ENCODE assay signal across 9 mouse cellular contexts in genomic region chr13:21276551-21276950, GRCm38 (mm10). TPM values are rescaled to one million over a fixed set of nuclear protein-coding genes. Genes with fewer than 3 reads are reported as not detected.
DNase-seq lines count a peak whose midpoint lies in the region; ATAC-seq and TF ChIP-seq lines count a peak whose summit lies in the region.
"Had no signal": no experiment of that assay in that cellular context is flagged by ENCODE, and none has a peak within 500 bp of the region (broad histone marks: within the 10 kb centered on the region; RNA-seq: fewer than 3 reads in every experiment).

No protein-coding gene starts in this region.

- no peak for TF ChIP-seq CTCF in E14TG2a.4 (conservative IDR thresholded peaks at IDR 0.05; ENCODE audit: low read length)

- H3K4me2 ChIP-seq in forebrain, embryonic 14.5 days (ENCODE audit: low read length), result peak overlapping the region; percentile 55

- DNase-seq in heart, embryonic 10.5 days (ENCODE audit: low spot score), result no peak
- no peak for DNase-seq in heart, adult 8-10 months (ENCODE audit: low spot score)
- peak; percentile 39 for DNase-seq in forebrain, embryonic 14.5 days (ENCODE audit: low spot score)
- DNase-seq in adrenal gland, postnatal 14 days, result no peak
- no peak for DNase-seq in ovary, adult 18-20 months (ENCODE audit: low spot score)

- H3K4me1 ChIP-seq in heart, embryonic 10.5 days, result 0 out of 2 replicates have a peak, but pooled peaks cover 4% of the 10 kb centered on the region
- peaks cover 25% of the 10 kb centered on the region for H3K4me1 ChIP-seq in E14TG2a.4 (replicated peaks; ENCODE audit: low read depth, low read length)
- H3K4me1 ChIP-seq in forebrain, embryonic 14.5 days (ENCODE audit: control insufficient read depth, insufficient read depth, low read length), result peaks cover 2% of the 10 kb centered on the region; the same call in 1 of the 2 replicates

- 1% methylated on average over 9 of the region's 9 CpGs for WGBS in heart, embryonic 10.5 days
- WGBS in forebrain, embryonic 14.5 days, result 1% methylated on average over 9 of the region's 9 CpGs
- WGBS in macrophage (ENCODE audit: missing documents), result 2% methylated on average over 9 of the region's 9 CpGs

- H3K4me3 ChIP-seq in heart, embryonic 10.5 days, result peak overlapping the region; percentile 71
- H3K4me3 ChIP-seq in E14TG2a.4 (replicated peaks; ENCODE audit: low read length) (peak overlapping the region; percentile 86), macrophage (ENCODE audit: inconsistent target) (peak overlapping the region; percentile 44)
- peak overlapping the region; percentile 48 for H3K4me3 ChIP-seq in forebrain, embryonic 14.5 days (ENCODE audit: low read depth, low read length)

- peak overlapping the region; percentile 66; the same call in 1 of the 2 replicates for H3K27ac ChIP-seq in heart, embryonic 10.5 days
- no peak overlapping the region for H3K27ac ChIP-seq in forebrain, embryonic 14.5 days (ENCODE audit: low read depth, low read length)
- no peak overlapping the region for H3K27ac ChIP-seq in macrophage

- 0 out of 2 replicates have a peak, but pooled peaks have one; percentile 11 for ATAC-seq in forebrain, embryonic 14.5 days
- no peak for ATAC-seq in cerebellum, adult (ENCODE audit: insufficient number of reproducible peaks, low FRiP score, low TSS enrichment)

- H3K36me3 ChIP-seq in heart, embryonic 10.5 days, result no peaks in the 10 kb centered on the region
- no peaks in the 10 kb centered on the region for H3K36me3 ChIP-seq in E14TG2a.4 (ENCODE audit: insufficient read depth, low read length)
- no peaks in the 10 kb centered on the region for H3K36me3 ChIP-seq in forebrain, embryonic 14.5 days (ENCODE audit: control insufficient read depth, insufficient read depth, low read length)
- no peaks in the 10 kb centered on the region for H3K36me3 ChIP-seq in macrophage (ENCODE audit: inconsistent target)

- no peaks in the 10 kb centered on the region for H3K9me3 ChIP-seq in heart, embryonic 10.5 days
- H3K9me3 ChIP-seq in E14TG2a.4 (ENCODE audit: low read length), result no peaks in the 10 kb centered on the region
- H3K9me3 ChIP-seq in forebrain, embryonic 14.5 days (replicated peaks; ENCODE audit: control insufficient read depth, low read length), result no peaks in the 10 kb centered on the region

- peak overlapping the region; percentile 59 for H3K9ac ChIP-seq in forebrain, embryonic 14.5 days (ENCODE audit: low read length)

- H3K27me3 ChIP-seq in heart, embryonic 10.5 days (ENCODE audit: insufficient read depth, poor library complexity, severe bottlenecking), result no peaks in the 10 kb centered on the region
- peaks cover 20% of the 10 kb centered on the region for H3K27me3 ChIP-seq in E14TG2a.4 (ENCODE audit: insufficient read depth, low read length)
- H3K27me3 ChIP-seq in forebrain, embryonic 14.5 days (replicated peaks; ENCODE audit: control insufficient read depth, insufficient read depth, low read length), result no peaks in the 10 kb centered on the region

- no peaks in the 10 kb centered on the region for H3K79me2 ChIP-seq in macrophage (ENCODE audit: inconsistent target)

RNA-seq across cellular contexts. Expression of gene Gpx5, which starts 16.0 kb away (rescaled TPM):
- polyA plus RNA-seq in heart, embryonic 10.5 days (2016; fragmentation: Nextera tagmentation; extraction: Ambion mirVana), result not detected in 2 replicates
- not detected for total RNA-seq in heart, adult 8-10 months (2022)
- not detected in 2 replicates for polyA plus RNA-seq in forebrain, embryonic 14.5 days (2014; fragmentation: Nextera tagmentation; extraction: Ambion mirVana)
- total RNA-seq in macrophage (2018; cell fraction: chromatin; rRNA removed), result not detected
- total RNA-seq in macrophage (2018; cell fraction: cytosol; rRNA removed), result not detected
- not detected for total RNA-seq in macrophage (2018; cell fraction: nucleus; rRNA removed)
- polyA plus RNA-seq in macrophage (2018), result not detected in 3 replicates
- total RNA-seq in adrenal gland, postnatal 14 days (2021), result not detected in 2 replicates
- total RNA-seq: hematopoietic stem cell, adult 5-6 weeks had no signal

RNA-seq across cellular contexts. Expression of gene Gpx6, which starts 35.4 kb away (rescaled TPM):
- polyA plus RNA-seq in heart, embryonic 10.5 days (2016; fragmentation: Nextera tagmentation; extraction: Ambion mirVana), result not detected in 2 replicates
- not detected for total RNA-seq in heart, adult 8-10 months (2022)
- polyA plus RNA-seq in forebrain, embryonic 14.5 days (2014; fragmentation: Nextera tagmentation; extraction: Ambion mirVana), result not detected in 2 replicates
- not detected for total RNA-seq in macrophage (2018; cell fraction: chromatin; rRNA removed)
- total RNA-seq in macrophage (2018; cell fraction: cytosol; rRNA removed), result not detected
- total RNA-seq in macrophage (2018; cell fraction: nucleus; rRNA removed), result not detected
- not detected in 3 replicates for polyA plus RNA-seq in macrophage (2018)
- not detected in 2 replicates for total RNA-seq in adrenal gland, postnatal 14 days (2021)
- total RNA-seq: hematopoietic stem cell, adult 5-6 weeks had no signal
